Mouse (Mus musculus): Measurements from ENCODE around the gene Nup93.
A peak's percentile ranks its signal among the peaks of the same experiment; 100 is the strongest.

Gene Nup93

DNA sequence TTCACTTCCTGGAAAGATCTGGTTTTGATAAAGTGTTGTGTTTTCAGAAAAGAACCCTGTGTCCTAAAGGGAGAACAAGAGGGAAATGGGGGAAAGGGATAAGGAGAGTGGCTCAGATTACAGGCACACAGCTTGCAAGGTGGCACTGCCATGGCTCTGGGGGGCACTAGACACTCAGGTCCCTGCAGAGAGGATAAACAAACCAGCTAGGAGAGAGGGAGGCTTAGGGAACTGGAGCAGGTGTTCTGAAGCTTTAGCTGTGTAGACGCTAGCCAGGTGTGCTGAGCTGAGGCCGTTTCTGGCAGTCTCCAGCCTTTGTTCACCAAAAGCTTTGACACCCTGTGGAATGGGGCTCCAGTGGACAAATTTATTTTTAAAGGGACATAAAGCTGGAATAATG is 99.7 kb downstream of the Nup93 start:
- no peak for DNase-seq (ENCODE audit: low spot score in 2 of 2)

- DNase-seq (ENCODE audit: low spot score in 2 of 2) = no peak
Measured at GRCm38 (mm10) chr8:94317249-94317648, 102.9 kb downstream of the Nup93 start.

DNA sequence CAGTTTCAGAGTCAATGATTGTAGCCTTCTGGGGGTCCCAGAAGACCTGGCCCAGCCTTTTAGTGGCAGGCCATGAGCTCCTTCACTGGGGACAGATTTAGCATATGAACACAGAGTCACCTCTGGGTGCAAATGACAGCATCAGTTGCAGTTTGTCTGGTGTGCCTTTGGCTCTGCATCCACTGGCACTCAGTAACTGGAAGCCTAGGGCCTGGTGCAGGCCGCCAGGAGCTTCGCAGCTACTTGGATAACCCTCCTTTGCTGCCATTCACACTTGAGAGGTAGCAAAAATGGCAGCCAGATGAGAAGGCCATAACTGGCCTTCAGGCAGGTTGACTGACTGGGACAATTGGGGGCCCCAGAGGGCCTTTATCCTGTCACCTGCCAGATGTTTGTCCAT is 103.3 kb downstream of the Nup93 start:
- no peak for DNase-seq (ENCODE audit: low spot score in 2 of 2)

DNA sequence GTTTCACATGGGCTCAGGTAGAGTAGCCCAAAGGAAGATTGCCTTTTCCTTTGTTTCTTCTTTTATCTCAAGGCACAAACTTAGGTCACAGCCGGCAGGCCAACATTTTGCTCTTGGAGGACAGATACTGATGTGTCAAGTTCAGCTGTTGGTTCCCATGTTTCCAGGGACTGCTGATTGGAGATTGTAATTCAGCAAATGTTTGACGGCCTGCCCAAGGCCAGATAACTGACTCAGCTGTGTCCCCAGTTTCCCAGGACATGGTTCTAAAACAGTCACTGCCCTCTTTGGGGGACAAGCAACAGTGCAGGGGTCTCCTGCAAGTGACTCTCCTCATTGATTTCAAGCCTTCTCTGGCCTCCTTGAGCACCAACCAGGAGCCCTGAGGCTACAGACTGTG is 105.7 kb downstream of the Nup93 start:
- no peak for DNase-seq (ENCODE audit: low spot score in 2 of 2)

- no peak for DNase-seq (ENCODE audit: low spot score in 2 of 2)
Measured at GRCm38 (mm10) chr8:94322083-94322482, 107.7 kb downstream of the Nup93 start.

DNA sequence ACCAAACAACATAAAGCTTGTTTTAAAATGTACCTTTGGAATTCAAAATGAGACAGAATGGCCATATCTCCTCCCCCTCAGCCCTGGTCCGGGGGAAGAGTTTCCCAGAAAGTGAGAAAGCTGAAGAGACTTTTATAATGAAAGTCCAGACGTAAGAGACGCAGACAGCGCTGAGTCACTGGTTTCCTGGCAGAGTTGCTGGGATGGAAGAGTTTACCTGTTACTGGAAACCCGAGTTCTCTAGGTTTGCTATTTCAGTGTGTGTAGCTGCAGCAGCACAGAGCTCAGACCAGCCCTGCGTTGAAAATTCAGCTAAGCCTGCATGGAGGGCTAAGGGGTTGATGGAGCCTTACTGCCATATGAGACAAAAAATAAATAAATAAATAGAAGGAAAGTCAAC is 108.7 kb downstream of the Nup93 start:
- DNase-seq (ENCODE audit: low spot score in 2 of 2) = no peak

- DNase-seq (ENCODE audit: low spot score in 2 of 2) = no peak
Measured at GRCm38 (mm10) chr8:94324071-94324470, 109.7 kb downstream of the Nup93 start.

DNA sequence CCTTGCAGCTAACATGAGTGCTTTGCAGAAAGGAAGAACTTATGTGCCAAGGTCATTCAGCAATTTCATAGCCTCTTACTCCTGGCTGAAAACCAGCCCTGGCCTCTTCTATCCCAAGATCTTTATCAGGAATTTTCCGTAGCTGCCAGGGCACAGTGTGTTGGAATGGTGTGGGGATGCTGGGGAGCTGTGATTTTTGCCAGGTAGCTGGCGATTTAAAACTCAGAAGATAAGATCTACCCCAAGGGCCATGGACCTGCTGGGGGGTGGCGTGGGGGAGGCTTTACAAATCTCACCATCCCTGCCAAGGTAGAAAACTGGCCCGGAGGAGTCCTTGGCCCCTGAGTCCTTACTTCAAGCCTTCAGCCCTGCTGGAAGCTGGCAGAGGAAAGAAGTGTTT is 111.7 kb downstream of the Nup93 start:
- no peak for DNase-seq (ENCODE audit: low spot score in 2 of 2)

DNA sequence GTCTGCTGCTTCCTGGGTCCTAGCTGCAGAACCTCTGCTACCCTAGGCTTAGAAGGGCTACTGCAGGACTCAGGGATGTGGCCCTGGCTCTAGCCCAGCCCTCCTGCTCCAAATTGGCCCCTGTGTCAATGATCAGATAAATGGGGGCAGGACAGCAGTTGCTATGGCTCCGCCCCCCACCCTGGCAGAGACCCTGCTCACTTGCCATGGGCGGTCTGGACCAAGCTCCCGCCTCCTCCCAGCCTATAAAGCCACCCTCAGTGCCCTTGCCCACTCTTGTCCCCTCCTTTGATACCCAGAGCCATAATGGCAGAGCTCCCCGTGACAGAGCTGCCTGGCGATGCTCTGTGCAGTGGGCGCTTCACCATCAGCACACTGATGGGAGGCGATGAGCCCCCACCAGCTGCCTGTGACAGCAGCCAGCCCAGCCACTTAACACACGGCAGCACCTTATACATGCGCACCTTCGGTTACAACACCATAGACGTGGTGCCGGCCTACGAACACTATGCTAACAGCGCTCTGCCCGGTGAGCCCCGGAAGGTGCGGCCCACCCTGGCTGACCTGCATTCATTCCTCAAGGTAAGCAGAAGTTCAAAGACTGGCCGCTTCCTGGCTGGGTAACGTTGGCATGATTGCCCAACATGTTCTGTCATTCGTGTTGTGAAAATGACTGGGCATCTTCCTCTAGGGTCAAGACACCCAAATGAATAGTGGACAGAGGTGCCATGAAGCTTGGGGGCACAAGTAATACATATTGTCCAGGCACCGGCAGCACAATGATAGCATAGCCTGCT is 114.8 kb downstream of the Nup93 start, which contains the start of gene Slc12a3:
Gene Slc12a3, plus strand, starts transcription at position 270 of the 797 bp plus-strand sequence.
- no peak for DNase-seq (ENCODE audit: low spot score in 2 of 2)

DNA sequence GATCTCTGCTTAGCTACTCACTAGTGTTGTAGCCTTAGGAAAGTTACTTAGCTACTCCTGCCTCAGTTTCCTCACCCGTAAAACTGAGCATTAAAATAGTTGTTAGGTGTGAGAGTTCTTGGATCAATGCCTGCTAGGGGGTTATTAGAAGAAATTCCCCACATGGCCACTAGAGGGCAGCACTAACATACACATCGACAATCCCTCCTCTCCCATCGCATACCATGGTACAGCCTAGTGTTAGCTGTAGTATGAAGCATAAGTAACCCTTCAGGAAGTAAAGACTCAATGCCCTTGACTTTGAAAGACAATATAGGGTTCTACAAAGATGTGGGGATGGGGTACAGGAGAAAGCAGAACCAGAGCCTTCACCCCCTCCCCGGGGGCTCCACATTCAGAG is 116.4 kb downstream of the Nup93 start:
- peak in 1 of 2 experiments; percentile 52 for DNase-seq (ENCODE audit: low spot score in 2 of 2)

DNA sequence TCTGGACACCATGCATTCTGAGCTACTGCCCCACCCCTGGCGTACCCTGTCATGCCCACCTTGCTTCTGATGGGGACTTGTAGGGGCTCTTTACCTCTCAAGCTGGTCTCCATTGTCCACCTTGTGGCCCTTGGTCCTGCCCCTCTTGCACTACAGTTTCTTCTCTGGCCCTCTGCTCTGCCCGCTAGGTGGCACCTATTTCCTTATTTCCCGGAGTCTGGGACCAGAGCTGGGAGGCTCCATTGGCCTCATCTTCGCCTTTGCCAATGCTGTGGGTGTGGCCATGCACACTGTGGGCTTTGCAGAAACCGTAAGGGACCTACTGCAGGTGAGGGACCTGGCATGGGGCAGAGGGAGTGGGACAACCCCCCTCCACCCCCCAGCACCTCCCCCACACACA is 119.0 kb downstream of the Nup93 start:
- no peak for DNase-seq (ENCODE audit: low spot score in 2 of 2)

GRCm38 (mm10) chr8:94337559-94337958 is 123.2 kb downstream of the Nup93 start:
- DNase-seq (ENCODE audit: low spot score in 2 of 2) = no peak

DNA sequence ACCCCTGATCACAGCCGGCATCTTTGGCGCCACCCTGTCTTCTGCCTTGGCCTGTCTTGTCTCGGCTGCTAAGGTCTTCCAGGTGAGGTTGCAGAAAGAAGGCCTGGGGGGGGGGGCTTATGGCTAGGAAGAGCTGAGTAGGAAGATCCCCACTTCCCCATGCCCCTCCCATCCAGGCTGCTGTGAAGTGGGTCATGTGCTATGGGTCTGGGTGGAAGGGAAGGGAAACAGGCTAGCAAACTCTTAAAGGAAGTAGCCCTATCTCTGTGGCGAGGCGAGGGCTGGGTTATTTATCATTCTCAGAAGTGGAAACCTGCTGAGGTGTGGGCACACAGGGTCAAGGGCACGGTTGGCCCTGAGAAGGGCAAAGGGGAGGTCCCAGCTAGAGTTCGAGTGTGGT is 126.4 kb downstream of the Nup93 start:
- DNase-seq (ENCODE audit: low spot score in 2 of 2) = no peak

DNA sequence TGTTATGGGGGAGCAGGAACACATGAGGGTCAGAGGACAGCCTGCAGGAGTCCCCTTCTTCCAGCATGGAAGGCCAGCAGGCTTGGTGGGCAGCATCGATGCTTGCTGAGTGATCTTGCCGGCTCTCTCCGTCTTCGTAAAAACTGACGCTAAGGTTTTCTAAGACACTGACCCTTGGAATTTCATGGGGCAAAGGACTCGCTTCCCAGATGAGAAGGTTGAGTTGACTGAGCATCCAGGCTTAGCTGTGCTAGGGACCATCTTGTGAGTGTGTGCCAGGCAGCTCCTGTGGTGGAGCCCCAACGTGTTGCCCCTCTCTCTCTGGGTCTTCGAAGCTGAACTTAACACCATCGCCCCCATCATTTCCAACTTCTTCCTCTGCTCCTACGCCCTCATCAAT is 128.3 kb downstream of the Nup93 start:
- DNase-seq (ENCODE audit: low spot score in 2 of 2) = no peak

DNA sequence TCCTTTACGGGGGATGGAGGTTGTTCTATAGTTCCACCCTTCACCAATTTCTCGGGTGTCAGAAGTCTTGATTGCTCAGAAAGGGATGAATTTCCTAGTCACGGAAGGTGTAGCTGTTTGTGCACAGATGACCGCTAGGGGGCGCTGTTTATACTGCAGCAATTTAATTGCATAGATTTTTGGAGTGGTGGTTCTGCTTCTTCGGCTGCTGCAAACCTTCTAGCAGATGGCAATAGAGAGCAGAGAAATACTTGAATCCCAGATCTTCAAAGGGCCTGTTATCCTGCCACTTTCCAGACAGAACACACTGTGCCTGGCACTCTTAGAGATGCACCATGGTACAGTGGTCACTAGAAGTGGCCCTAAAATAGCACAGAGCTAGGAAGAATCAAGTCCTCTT is 128.9 kb downstream of the Nup93 start:
- peak; percentile 50 to 78 for DNase-seq (ENCODE audit: low spot score in 2 of 2)

GRCm38 (mm10) chr8:94343778-94344320 is 129.5 kb downstream of the Nup93 start:
- no peak for DNase-seq (ENCODE audit: low spot score in 2 of 2)

DNA sequence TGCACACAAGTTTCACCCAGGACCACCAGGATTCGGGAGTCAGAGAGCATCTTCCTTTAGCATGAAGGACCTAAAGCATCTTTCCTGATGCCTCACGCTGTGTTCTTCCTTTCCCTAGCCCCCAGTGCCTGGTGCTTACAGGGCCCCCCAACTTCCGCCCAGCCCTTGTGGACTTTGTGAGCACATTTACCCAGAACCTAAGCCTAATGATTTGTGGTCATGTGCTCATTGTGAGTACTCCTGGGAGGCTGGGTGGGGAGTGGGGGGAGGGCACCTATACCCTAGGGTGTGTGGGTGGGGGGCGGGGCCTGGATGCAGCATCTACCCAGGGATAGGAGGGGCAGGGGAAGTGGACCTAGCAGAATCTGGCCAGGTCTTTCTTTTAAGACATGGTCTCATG is 131.3 kb downstream of the Nup93 start:
- no peak for DNase-seq (ENCODE audit: low spot score in 2 of 2)

- no peak for DNase-seq (ENCODE audit: low spot score in 2 of 2)
Measured at GRCm38 (mm10) chr8:94346264-94346663, 131.9 kb downstream of the Nup93 start.

GRCm38 (mm10) chr8:94348425-94348824 is 134.1 kb downstream of the Nup93 start:
- no peak for DNase-seq (ENCODE audit: low spot score in 2 of 2)

- DNase-seq (ENCODE audit: low spot score in 2 of 2) = no peak
Measured at GRCm38 (mm10) chr8:94354069-94354531, 139.7 kb downstream of the Nup93 start.

- DNase-seq (ENCODE audit: low spot score in 2 of 2) = peak in 1 of 2 experiments; percentile 48
Measured at GRCm38 (mm10) chr8:94354571-94354970, 140.2 kb downstream of the Nup93 start.

DNA sequence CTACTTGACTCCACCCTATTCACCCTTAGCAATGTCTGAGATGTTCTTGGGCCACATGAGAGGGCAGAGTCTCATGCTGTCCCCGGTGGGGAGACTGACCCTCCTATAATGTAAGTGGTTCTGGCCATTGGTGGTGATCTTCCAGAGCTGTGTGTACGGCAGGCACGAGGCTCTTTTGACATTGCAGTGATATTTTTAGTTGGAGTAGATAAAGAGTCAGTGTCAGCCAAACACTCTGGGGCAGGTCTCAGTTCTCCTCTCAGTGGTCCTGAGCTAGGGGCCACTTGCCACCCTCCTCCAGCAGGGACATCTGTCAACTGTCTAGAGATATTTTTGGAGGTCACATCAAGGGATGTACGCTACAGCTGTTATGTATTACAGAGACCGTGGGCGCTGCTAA is 142.9 kb downstream of the Nup93 start:
- DNase-seq (ENCODE audit: low spot score in 2 of 2) = no peak

DNA sequence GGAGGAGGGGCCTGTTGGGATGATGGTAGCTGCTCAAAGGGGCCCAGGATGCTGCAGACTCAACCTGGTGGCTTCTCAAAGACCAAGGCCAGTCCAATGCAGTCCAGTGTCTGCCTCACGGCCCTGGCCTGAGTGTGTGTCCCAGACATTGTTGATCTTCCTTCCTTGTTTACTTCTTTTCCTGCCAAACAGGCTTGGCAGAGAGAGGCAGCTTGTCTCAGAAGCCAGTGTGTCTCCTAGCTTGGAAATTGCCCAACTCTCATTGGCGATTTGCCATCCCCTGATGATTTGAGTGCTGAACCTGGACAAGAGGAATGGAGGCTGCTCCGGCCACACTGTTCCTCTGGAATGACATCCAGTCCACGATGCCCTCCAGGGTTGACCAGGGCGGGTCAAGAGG is 144.2 kb downstream of the Nup93 start:
- DNase-seq (ENCODE audit: low spot score in 2 of 2) = no peak

Measured in spleen, postnatal 14 days (tissue).